In genomic region chr1:172000641-172001040, GRCm38 (mm10) we compare ENCODE assay signal across 8 mouse cellular contexts. TPM values are rescaled to one million over a fixed set of nuclear protein-coding genes. Genes with fewer than 3 reads are reported as not detected.
DNase-seq lines count a peak whose midpoint lies in the region; ATAC-seq lines count a peak whose summit lies in the region.

No protein-coding gene starts in this region.

- no peak overlapping the region for H3K4me3 ChIP-seq in neural tube, embryonic 11.5 days (ENCODE audit: low read depth, low read length)

- intact Hi-C loops in heart, postnatal 14 days (cut with DNase I) = loop anchor here (5.0 kb wide), 1 partner anchor 183 kb away; no protein-coding TSS in a partner anchor

- H3K36me3 ChIP-seq in neural tube, embryonic 11.5 days (ENCODE audit: control insufficient read depth, insufficient read depth, low read length) = peaks cover 8% of the 10 kb centered on the region

- DNase-seq in neural tube, embryonic 11.5 days (ENCODE audit: low spot score) = peak; percentile 75
- DNase-seq in neural tube, embryonic 10.5 days (ENCODE audit: extremely low spot score, low spot score) = no peak
- peak; percentile 50 for DNase-seq in c-Kit-positive CD71-negative TER-119-negative erythroid progenitor cells, embryonic 14.5 days (ENCODE audit: low read depth)
- peak; percentile 68 to 73 for DNase-seq in heart, postnatal 14 days
- peak; percentile 52 for DNase-seq in layer of hippocampus, adult 9-11 months
- DNase-seq in lung, postnatal 36 days = peak; percentile 83
- peak; percentile 59 for DNase-seq in right cerebral cortex, postnatal 25 days
- DNase-seq in cerebellum, adult 11-12 months = no peak

- peak; percentile 42; the same call in 1 of the 2 replicates for ATAC-seq in neural tube, embryonic 11.5 days (ENCODE audit: insufficient read depth, low FRiP score, low TSS enrichment)

- H3K27ac ChIP-seq in neural tube, embryonic 11.5 days (ENCODE audit: low read depth, low read length) = no peak overlapping the region

- no peaks in the 10 kb centered on the region for H3K27me3 ChIP-seq in neural tube, embryonic 11.5 days (ENCODE audit: control insufficient read depth, insufficient read depth, low read length)

- H3K9ac ChIP-seq in neural tube, embryonic 11.5 days (ENCODE audit: low read length) = no peak overlapping the region

- H3K9me3 ChIP-seq in neural tube, embryonic 11.5 days (ENCODE audit: control insufficient read depth, low read length) = no peaks in the 10 kb centered on the region

- 64% methylated on average over 3 of the region's 3 CpGs for WGBS in neural tube, embryonic 11.5 days

- H3K4me1 ChIP-seq in neural tube, embryonic 11.5 days (ENCODE audit: control insufficient read depth, insufficient read depth, low read length) = peaks cover 4% of the 10 kb centered on the region; the same call in 1 of the 2 replicates

- no peak overlapping the region for H3K4me2 ChIP-seq in neural tube, embryonic 11.5 days (ENCODE audit: low read depth)

RNA-seq across cellular contexts. Expression of gene Vangl2, which starts 27.6 kb away (rescaled TPM):
- polyA plus RNA-seq in neural tube, embryonic 11.5 days (2014; fragmentation: Nextera tagmentation; extraction: Ambion mirVana) = 62.0 and 69.0 TPM in 2 replicates
- total RNA-seq in heart, postnatal 14 days (2021) = 1 to 10 TPM; 4.3 to 5.9 TPM

RNA-seq across cellular contexts. Expression of gene Nhlh1, which starts 56.7 kb away (rescaled TPM):
- 13.8 and 15.7 TPM in 2 replicates for polyA plus RNA-seq in neural tube, embryonic 11.5 days (2014; fragmentation: Nextera tagmentation; extraction: Ambion mirVana)
- total RNA-seq in heart, postnatal 14 days (2021) = not detected

Comparison
In these comparisons a context has a peak if more than half of its experiments do, and no peak if none do; other contexts are left out.
1. DNase-seq: peak in neural tube, embryonic 11.5 days (single experiment), c-Kit-positive CD71-negative TER-119-negative erythroid progenitor cells, embryonic 14.5 days (single experiment), heart, postnatal 14 days (2 of 2), layer of hippocampus, adult 9-11 months (single experiment), lung, postnatal 36 days (single experiment) and right cerebral cortex, postnatal 25 days (single experiment); none in neural tube, embryonic 10.5 days (single experiment) and cerebellum, adult 11-12 months (single experiment).